Mouse (Mus musculus) gonadal fat pad, adult 2 months (tissue): ENCODE data around the gene Ubox5. TPM values are rescaled to one million over a fixed set of nuclear protein-coding genes. Genes with fewer than 3 reads are reported as not detected.
"Not testable (repeated sequence)": the region's sequence is repeated elsewhere in the genome, so short reads cannot be mapped to it uniquely, and the experiment has no call there.

Experiments
- DNase-seq: peaks from one replicate; pipeline ENCODE4 v3.0.0-alpha.2; 2012; ENCODE audit warnings: low read depth
- polyA plus RNA-seq: library from polyadenylated mRNA; depleted of rRNA; stranded (reverse); fragments of >200 nt; gene quantifications from 2 replicates; pipeline ENCODE4 v1.2.3, GENCODE M21; 2012; rRNA removed

The Ubox5 gene
- polyA plus RNA-seq, 1 experiment: 6.4 TPM

GRCm38 (mm10) chr2:130577021-130577420 lies 52.8 kb downstream of the Ubox5 start:
- no peak for DNase-seq

DNA sequence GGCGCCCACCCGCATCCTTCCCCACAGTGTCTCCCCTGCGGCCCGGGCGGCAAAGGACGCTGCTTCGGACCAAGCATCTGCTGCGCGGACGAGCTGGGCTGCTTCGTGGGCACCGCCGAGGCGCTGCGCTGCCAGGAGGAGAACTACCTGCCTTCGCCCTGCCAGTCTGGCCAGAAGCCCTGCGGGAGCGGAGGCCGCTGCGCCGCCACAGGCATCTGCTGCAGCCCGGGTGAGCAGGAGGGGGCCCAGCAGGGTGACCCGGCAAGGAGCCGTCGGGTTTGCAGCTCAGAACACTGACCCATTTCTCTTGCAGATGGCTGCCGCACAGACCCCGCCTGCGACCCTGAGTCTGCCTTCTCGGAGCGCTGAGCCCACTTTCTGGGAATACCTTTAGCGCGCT lies 53.3 kb downstream of the Ubox5 start:
- not testable (repeated sequence) for DNase-seq

DNA sequence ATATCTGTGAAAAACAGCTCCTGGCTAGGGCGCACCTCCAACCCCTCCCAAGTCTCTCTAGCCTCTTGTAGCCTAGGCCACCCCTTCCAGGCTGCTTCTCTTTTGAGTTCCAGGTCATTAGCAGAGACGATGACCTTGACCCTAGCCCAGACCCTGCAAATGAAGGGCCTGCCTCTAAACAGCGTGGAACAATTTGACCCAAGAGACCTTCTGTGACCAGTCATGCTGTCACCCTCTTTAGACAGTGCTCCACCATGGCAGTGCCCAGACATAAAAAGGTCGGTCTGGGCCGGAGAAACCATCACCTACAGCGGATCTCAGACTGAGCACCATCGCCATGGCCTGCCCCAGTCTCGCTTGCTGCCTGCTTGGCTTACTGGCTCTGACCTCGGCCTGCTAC lies 54.0 kb downstream of the Ubox5 start, which contains the start of gene Oxt:
TSS of gene Oxt (plus strand) at position 301 of the 400 bp plus-strand sequence.
- DNase-seq: no peak

DNA sequence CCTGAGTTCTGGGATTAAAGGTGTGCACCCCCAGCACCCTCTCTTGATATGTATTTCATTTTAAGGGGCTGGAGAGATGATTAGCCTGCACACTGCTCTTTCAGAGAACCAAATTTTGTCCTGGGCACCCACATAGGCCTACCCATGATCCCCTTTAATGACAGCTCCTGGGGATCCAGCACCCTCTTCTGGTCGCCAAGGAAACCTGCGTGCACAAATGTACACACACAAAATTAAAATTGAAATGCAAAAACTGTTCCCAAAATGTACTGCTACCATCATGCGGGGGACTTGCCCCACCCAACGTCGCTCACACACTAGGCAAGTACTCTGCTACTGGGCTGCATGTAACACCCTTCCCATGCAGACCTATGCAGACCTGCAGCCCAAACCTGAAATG lies 54.9 kb downstream of the Ubox5 start:
- DNase-seq: no peak

- no peak for DNase-seq
Measured at GRCm38 (mm10) chr2:130569926-130570325, 59.9 kb downstream of the Ubox5 start.

DNA sequence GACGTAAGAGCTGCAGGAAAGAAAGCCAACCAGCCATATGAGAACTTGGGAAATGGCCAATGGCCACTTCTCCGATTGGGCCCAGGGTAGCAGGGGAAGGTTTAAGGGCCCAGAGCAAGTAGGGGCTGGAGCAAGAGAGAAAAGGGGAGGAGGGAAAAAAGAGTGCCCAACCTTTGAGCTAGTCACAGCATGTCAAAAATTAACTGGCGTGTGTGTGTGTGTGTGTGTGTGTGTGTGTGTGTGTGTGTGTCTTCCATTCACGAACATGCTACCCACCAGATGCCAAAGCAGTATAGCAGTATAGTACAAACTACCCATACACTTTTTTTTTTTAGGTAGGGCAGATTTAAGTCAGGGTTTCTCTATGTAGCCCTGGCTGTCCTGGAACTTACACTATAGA lies 60.9 kb downstream of the Ubox5 start:
- no peak for DNase-seq

- no peak for DNase-seq
Measured at GRCm38 (mm10) chr2:130564983-130565382, 64.9 kb downstream of the Ubox5 start.

DNA sequence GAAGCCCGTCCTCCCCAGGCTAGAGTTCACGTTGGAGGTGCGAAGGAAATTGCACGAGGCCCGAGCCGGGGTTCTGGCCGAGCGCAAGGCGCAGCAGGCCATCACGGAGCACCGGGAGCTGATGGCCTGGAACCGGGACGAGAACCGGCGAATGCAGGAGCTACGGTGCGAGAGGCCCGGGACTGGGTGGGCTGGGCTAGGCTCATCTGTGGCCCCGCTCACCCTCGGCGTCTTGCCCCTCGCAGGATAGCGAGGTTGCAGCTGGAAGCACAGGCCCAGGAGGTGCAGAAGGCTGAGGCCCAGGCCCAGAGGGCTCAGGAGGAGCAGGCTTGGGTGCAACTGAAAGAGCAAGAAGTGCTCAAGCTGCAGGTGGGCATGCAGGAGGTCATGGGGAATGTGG lies 65.8 kb downstream of the Ubox5 start:
- no peak for DNase-seq

DNA sequence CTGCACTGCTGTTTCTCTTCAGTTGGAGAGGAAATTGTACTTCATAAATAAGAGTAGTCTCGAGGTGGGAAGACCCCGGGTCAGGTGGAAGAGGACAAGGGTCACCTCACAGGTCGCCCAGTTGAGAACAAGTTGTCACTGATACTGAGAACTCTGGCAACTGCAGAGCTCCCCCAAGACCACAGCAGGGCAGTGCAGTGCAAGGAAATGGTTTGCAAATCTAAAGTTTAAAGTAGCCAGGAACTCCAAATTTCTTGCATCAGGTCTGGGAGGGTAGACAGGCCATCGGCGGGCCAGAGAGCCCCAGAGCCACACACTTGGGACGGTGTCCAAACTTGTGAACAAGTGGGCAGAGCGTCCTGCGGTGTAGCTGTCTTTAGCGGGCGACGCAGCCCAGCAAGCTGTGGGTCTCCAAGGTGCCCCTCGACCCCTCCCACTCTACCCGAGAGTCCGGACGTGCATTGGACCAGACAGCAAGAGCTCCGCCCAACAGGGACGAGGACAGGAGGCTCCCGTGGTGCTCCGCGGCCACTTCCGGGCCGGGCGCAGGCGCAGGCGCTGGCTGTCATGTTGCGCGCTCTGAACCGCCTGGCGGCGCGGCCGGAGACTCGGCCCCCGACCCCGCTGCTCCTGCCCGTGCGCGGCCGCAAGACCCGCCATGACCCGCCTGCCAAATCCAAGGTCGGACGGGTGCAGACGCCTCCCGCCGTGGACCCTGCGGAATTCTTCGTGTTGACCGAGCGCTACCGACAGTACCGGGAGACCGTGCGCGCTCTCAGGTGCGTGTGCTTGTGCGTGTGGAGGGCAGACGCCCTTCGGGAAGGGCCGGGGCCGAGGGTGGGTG lies 66.4 kb downstream of the Ubox5 start, which contains the start of gene Mrps26:
TSS of gene Mrps26 (plus strand) at position 531 of the 844 bp plus-strand sequence.
- peak; percentile 57 for DNase-seq

DNA sequence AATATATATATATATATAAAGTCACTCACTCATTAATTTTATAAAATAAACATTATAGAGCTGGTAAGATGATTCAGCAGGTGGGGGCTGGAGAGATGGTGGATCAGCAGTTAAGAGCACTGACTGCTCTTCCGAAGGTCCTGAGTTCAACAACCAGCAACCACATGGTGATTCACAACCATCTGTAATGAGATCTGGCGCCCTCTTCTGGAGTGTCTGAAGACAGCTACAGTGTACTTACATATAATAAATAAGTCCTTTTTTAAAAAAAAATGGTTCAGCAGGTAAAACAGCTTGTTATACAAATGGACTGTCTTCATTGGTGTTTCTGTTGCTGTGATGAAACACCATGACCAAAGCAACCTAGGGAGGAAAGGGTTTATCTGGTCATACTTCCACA lies 71.8 kb downstream of the Ubox5 start:
- DNase-seq: no peak

- no peak for DNase-seq
Measured at GRCm38 (mm10) chr2:130557462-130557861, 72.4 kb downstream of the Ubox5 start.

DNA sequence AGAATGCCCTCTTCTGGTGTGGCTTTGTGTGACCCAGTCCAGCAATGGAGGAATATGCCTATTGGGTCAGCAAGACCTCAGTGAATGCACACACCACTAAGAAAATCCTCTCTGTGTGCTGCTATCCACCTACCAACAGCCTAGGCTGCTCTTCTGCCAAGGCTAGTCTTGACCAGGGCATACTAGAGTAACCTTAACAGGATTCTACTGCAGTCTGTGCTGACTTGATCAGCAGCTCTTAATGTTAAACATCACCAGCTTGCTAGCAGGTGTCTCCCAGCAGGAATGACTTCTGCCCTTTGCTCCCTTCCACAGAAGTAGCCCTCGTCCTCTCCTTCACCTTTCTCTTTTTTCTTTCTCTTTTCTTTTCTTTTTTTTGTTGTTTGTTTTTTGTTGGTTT lies 73.5 kb downstream of the Ubox5 start:
- no peak for DNase-seq

DNA sequence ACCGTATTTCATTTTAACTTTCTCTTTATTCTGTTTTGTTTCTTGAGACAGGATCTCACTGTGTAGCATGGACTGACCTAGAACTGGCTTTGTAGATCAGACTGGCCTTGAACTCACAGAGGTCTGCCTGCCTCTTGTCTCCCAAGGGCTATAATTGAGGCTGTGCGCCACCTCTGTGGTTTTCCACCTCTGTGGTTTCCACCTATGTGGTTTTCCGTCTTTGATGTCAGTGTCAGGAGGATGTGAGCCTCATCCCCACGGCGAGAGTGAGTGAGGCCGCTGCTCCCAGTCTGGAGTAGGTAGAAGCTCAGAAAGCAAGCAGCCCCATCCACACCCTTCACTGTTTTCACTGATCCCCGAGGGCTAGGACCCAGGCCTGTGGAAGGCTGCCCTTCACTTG lies 75.0 kb downstream of the Ubox5 start:
- DNase-seq: no peak

DNA sequence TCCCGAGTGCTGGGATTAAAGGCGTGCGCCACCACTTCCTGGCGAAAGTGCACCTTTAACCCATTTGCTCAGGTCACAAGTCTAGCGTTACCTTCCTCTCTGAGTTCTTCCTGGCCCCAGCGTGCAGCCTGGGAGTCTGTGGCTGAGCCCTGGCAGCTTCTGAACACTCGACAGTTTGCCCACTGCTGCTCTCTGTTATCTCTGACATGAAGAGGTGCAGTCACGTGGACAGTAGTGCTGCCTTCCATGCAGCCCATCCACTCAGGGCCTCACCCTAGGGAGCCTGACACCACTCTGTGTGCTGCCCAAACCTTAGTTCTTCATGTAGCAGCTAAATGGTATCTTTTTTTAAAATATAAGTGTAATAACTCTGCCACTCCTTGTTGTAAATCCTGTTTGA lies 82.9 kb downstream of the Ubox5 start:
- no peak for DNase-seq

- DNase-seq: no peak
Measured at GRCm38 (mm10) chr2:130540266-130540665, 89.6 kb downstream of the Ubox5 start.

Other genes starting within 250 kb of the Ubox5 start
- 34.3 and 49.9 TPM in 2 replicates for gene Cpxm1, start 232.5 kb downstream of the Ubox5 start, polyA plus RNA-seq
- gene Gm28372, start 224.8 kb downstream of the Ubox5 start, polyA plus RNA-seq: not detected in 2 replicates
- 2.1 and 3.6 TPM in 2 replicates for gene 1700020A23Rik, start 224.8 kb downstream of the Ubox5 start, polyA plus RNA-seq
- gene Tmem239, start 223.6 kb downstream of the Ubox5 start, polyA plus RNA-seq: 2.3 and 3.1 TPM in 2 replicates
- gene Vps16, start 205.7 kb downstream of the Ubox5 start, polyA plus RNA-seq: 48.8 and 71.6 TPM in 2 replicates
- 21.2 and 25.6 TPM in 2 replicates for gene Pced1a, start 205.3 kb downstream of the Ubox5 start, polyA plus RNA-seq
- gene Ptpra, start 179.8 kb downstream of the Ubox5 start, polyA plus RNA-seq: 72.7 and 78.3 TPM in 2 replicates
- 47.4 and 53.2 TPM in 2 replicates for gene Mrps26, start 66.3 kb downstream of the Ubox5 start, polyA plus RNA-seq
- not detected in 2 replicates for gene Oxt, start 53.9 kb downstream of the Ubox5 start, polyA plus RNA-seq
- gene Avp, start 47.5 kb downstream of the Ubox5 start, polyA plus RNA-seq: not detected in 2 replicates
- 2.0 and 2.3 TPM in 2 replicates for gene Fastkd5, start within 50 bp of the Ubox5 start, polyA plus RNA-seq
- gene Lzts3, start 12.8 kb upstream of the Ubox5 start, polyA plus RNA-seq: 12.5 and 14.8 TPM in 2 replicates
- 63.9 and 87.7 TPM in 2 replicates for gene Ddrgk1, start 34.6 kb upstream of the Ubox5 start, polyA plus RNA-seq
- 28.9 and 36.6 TPM in 2 replicates for gene Itpa, start 37.6 kb upstream of the Ubox5 start, polyA plus RNA-seq
- 6.0 and 7.1 TPM in 2 replicates for gene Slc4a11, start 67.5 kb upstream of the Ubox5 start, polyA plus RNA-seq